Mouse (Mus musculus) ES-Bruce4 (cell line): ENCODE results near the gene Ccne1. TPM values are rescaled to one million over a fixed set of nuclear protein-coding genes. Genes with fewer than 3 reads are reported as not detected.
"Not testable (repeated sequence)": the region's sequence is repeated elsewhere in the genome, so short reads cannot be mapped to it uniquely, and the experiment has no call there.

Experiments
- H3K27ac ChIP-seq: 2 replicates; pipeline ENCODE4 v1.5.1; 2012; ENCODE audit warnings: low read length, inconsistent platforms; ENCODE audit not compliant: insufficient read depth
- H3K27me3 ChIP-seq: 2 replicates; pipeline ENCODE4 v1.6.1; 2012; ENCODE audit warnings: mild to moderate bottlenecking, low read length, inconsistent platforms; ENCODE audit not compliant: control insufficient read depth, poor library complexity, insufficient read depth, severe bottlenecking
- H3K36me3 ChIP-seq: 2 replicates; pipeline ENCODE4 v1.6.1; 2012; ENCODE audit warnings: inconsistent platforms, mild to moderate bottlenecking, low read length, moderate library complexity; ENCODE audit not compliant: control insufficient read depth, poor library complexity, insufficient read depth, severe bottlenecking
- H3K4me1 ChIP-seq: one replicate; pipeline ENCODE4 v1.8.1; 2011; ENCODE audit warnings: low read length; ENCODE audit not compliant: control insufficient read depth, insufficient read depth
- H3K4me3 ChIP-seq: 2 replicates; pipeline ENCODE4 v1.5.1; 2011; ENCODE audit warnings: low read depth, mild to moderate bottlenecking, low read length
- H3K9ac ChIP-seq: 2 replicates; pipeline ENCODE4 v1.6.1; 2012; ENCODE audit warnings: low read depth, mild to moderate bottlenecking, inconsistent platforms; ENCODE audit not compliant: poor library complexity, severe bottlenecking
- H3K9me3 ChIP-seq: replicated peaks from 2 replicates; pipeline ENCODE4 v1.6.1; 2012; ENCODE audit warnings: mild to moderate bottlenecking, low read length, inconsistent platforms; ENCODE audit not compliant: control insufficient read depth, poor library complexity, insufficient read depth, severe bottlenecking
- CTCF ChIP-seq: IDR thresholded peaks from one replicate; pipeline ENCODE4 v1.8.1; 2011; ENCODE audit warnings: low read depth, low read length
- EP300 ChIP-seq: IDR thresholded peaks from 2 replicates; pipeline ENCODE4 v1.6.1; 2011; ENCODE audit warnings: low read depth, low read length; ENCODE audit not compliant: insufficient read depth
- POLR2A ChIP-seq: IDR thresholded peaks from one replicate; pipeline ENCODE4 v1.8.1; 2011; ENCODE audit warnings: low read length; ENCODE audit not compliant: insufficient read depth
- polyA plus RNA-seq: library from polyadenylated mRNA; stranded (reverse); fragments of >200 nt; gene quantifications from 2 replicates; pipeline ENCODE4 v1.2.4, GENCODE M21; 2011; ENCODE audit warnings: low read depth; ENCODE audit not compliant: missing spikeins, insufficient read depth, insufficient read length

The Ccne1 gene
- polyA plus RNA-seq, 1 experiment = 105 TPM

DNA sequence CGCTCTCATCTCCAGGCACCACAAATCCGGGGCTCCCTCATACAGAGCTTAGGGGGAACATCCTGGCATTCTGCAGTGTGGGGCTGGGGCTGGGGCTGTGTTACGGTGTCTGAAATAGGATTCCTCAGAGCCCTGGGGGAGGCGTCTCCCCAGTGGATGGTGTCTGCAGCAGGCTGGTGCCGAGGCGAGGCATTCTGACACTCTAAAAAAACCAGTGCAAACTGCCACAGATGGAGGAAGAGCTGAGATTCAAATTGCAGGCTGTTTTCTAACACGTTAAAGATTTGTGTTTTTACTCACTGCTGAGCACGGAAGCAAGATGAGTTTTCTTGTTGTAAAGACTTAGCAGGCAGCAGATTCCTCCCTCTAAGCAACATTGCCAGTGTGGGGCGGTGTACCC is 33.0 kb upstream of the Ccne1 start:
- Histone ChIP-seq H3K27ac (no peak overlapping the region), H3K9me3 (no peaks in the 10 kb centered on the region), H3K36me3 (no peaks in the 10 kb centered on the region), H3K4me1 (no peaks in the 10 kb centered on the region), H3K27me3 (no peaks in the 10 kb centered on the region), H3K4me3 (no peak overlapping the region), H3K9ac (no peak overlapping the region)
- TF ChIP-seq EP300 (no peak), POLR2A (no peak), CTCF (no peak)

DNA sequence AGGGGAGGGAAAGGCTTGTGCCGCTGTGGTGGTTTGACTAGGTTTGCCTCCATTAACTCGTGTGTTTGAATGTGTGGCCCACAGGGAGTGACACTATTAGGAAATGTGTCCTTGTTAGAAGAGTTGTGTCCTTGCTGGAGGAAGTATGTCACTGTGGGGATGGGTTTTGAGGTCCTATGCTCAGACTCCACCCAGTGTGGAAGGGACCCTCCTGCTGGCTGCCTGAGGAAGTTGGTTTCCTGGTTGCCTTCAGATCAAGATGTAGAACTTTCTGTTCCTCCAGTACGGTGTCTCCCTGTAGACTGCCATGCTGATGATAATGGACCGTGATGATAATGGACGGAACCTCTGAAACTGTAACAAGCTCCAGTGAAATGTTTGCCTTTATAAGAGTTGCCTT is 27.1 kb upstream of the Ccne1 start:
- Histone ChIP-seq H3K9me3 (no peaks in the 10 kb centered on the region), H3K36me3 (no peaks in the 10 kb centered on the region), H3K27me3 (no peaks in the 10 kb centered on the region), H3K4me1 (no peaks in the 10 kb centered on the region), H3K9ac (no peak overlapping the region), H3K4me3 (no peak overlapping the region), H3K27ac (no peak overlapping the region)
- TF ChIP-seq POLR2A = no peak
- TF ChIP-seq EP300 = no peak
- no peak for TF ChIP-seq CTCF

DNA sequence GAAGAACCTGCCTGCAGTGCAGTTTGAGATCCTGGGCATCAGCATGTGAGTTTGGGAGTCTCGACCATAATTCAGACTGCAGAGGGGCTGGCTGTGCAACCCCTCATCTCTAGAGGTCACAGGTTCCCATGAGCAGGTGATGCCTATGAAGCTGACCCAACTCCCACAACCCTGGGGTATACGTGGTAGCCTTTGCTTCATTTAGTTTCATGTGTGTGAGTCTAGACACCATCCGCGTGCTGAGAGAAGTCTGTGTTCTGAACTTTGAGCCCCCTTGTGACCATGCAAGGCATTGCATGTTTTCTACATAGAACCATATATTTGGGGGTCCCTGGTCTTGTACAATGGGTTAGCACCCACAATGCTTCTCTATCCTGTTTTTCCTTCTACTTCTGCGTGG is 23.9 kb upstream of the Ccne1 start:
- Histone ChIP-seq H3K27me3 (no peaks in the 10 kb centered on the region), H3K4me1 (no peaks in the 10 kb centered on the region), H3K4me3 (no peak overlapping the region), H3K36me3 (no peaks in the 10 kb centered on the region), H3K9ac (no peak overlapping the region), H3K9me3 (no peaks in the 10 kb centered on the region), H3K27ac (no peak overlapping the region)
- TF ChIP-seq EP300 = no peak
- TF ChIP-seq CTCF = peak; percentile 3

DNA sequence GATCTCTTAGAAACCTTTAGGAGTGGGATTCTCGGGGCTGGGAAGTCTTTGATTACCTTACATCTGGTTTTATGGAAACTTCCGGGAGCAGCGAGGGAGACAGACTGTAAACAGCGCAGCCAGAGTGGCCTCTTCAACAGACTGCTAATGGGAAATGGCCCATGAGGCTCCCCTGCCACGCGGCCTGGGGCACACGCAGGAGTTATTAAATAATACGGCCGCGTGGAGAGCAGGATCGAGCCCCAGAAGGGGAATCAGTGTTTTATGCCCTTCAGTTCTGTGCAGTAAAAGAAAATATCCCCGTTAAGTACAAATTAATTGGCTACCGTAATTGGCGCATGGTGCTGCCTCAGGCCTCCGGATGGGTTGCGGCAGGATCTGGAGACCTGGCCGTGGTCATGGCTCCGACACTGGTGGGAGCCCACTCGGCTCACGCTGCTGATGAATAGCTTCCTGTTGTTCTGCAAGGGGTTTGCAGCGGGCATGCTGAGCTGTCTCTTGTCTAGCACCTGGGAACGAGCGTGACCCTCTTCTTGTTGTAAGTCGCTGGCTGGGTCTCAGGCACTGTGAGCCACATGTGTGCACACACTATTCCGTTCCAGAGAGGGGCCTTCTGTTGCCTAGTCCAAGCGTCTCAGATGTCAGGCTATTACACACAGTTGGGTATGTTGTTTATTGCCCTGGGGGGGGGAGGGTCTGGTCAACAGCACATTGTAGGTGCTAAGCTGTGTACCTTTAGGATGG is 22.8 kb upstream of the Ccne1 start:
- Histone ChIP-seq H3K36me3 (no peaks in the 10 kb centered on the region), H3K4me3 (no peak overlapping the region), H3K27ac (no peak overlapping the region), H3K9ac (0 out of 2 replicates have a peak overlapping the region, but pooled peaks have one; percentile 14), H3K27me3 (no peaks in the 10 kb centered on the region), H3K9me3 (no peaks in the 10 kb centered on the region), H3K4me1 (no peaks in the 10 kb centered on the region)
- TF ChIP-seq POLR2A (no peak), EP300 (no peak), CTCF (no peak)

DNA sequence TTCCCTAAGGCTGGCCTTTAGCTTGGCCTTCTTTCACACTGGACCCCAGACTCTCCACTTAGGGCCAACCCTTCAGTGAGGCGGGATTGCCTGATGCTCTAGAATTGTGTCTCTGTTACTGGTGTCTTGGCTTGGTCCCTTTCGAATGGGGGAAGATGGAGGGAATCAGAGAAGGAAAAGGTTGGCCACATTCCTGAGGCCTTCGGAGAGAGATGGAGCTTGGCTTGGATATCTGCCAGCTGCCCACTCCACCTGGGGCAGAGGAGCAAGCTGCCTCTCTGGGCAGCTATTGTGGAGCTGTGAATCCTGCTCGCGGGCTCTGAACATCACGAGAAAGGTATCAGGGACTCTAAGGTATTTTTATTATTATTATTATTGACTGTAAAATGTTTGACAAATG is 22.2 kb upstream of the Ccne1 start:
- Histone ChIP-seq H3K9ac (no peak overlapping the region), H3K4me3 (no peak overlapping the region), H3K4me1 (no peaks in the 10 kb centered on the region), H3K27me3 (no peaks in the 10 kb centered on the region), H3K27ac (no peak overlapping the region), H3K9me3 (no peaks in the 10 kb centered on the region), H3K36me3 (no peaks in the 10 kb centered on the region)
- TF ChIP-seq CTCF (no peak), EP300 (no peak), POLR2A (no peak)

DNA sequence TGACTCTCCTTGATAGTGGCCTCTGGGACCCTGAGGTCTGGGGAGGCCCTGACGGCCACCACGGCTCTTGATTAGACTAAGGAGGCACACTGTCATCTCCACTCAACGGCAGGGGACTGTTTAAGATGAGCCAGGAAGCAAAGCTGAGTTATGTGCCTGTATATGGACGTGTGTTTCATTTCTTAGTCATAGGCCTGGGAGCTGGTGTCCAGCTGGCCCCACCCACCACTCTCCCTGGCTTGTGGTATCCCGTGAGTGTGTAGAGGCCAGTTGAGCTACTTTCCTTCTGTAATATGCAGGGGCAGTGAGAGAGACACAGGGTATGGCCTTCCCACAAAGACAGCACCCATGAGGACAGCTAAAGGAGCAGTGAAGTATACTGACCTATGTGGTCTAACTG is 20.9 kb upstream of the Ccne1 start:
- not testable (repeated sequence) for H3K27me3 ChIP-seq, H3K4me1 ChIP-seq, H3K9ac ChIP-seq, H3K27ac ChIP-seq, H3K4me3 ChIP-seq, H3K36me3 ChIP-seq, H3K9me3 ChIP-seq
